Comparison of ENCODE assay signal across 10 mouse cellular contexts in the genomic region with DNA sequence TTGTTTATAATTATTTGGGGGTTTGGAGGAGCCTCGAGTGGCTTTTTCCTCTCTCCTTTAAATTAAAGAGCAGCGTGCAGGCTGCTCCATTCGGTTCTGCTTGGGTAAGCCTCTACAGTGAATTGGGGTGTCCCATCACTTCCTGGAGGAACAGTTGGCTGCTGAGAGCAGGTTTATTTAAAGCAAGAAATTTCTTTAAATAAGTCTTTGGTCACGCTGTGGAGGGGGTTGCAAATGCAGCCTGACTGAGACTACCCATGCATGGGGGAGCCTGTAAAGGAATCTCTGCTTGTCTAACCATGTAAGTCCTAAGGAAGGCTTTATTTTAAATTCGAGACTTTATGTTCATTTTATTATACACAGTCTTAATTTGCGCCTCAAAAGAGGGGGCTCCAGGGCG.
A peak's percentile ranks its signal among the peaks of the same experiment; 100 is the strongest.
DNase-seq lines count a peak whose midpoint lies in the region; ATAC-seq and TF ChIP-seq lines count a peak whose summit lies in the region.
"Had no signal": no experiment of that assay in that cellular context is flagged by ENCODE, and none has a peak within 500 bp of the region (broad histone marks: within the 10 kb centered on the region; RNA-seq: fewer than 3 reads in every experiment).

No protein-coding gene starts in this region.

- peak overlapping the region; percentile 72 for H3K27ac ChIP-seq in kidney, postnatal 0 days
- H3K27ac ChIP-seq in forebrain, embryonic 11.5 days (ENCODE audit: low read depth, low read length): no peak overlapping the region
- H3K27ac ChIP-seq in intestine, postnatal 0 days (ENCODE audit: low read depth, low read length): 0 out of 2 replicates have a peak overlapping the region, but pooled peaks have one; percentile 7
- no peak overlapping the region for H3K27ac ChIP-seq in neural tube, embryonic 14.5 days (ENCODE audit: low read depth, low read length)

- H3K9ac ChIP-seq in kidney, postnatal 0 days (ENCODE audit: low read depth, low read length): no peak overlapping the region
- no peak overlapping the region; the same call in 1 of the 2 replicates for H3K9ac ChIP-seq in forebrain, embryonic 11.5 days (ENCODE audit: low read length)
- H3K9ac ChIP-seq in intestine, postnatal 0 days (ENCODE audit: low read depth, low read length): no peak overlapping the region
- 0 out of 2 replicates have a peak overlapping the region, but pooled peaks have one; percentile 53 for H3K9ac ChIP-seq in neural tube, embryonic 14.5 days (replicated peaks; ENCODE audit: low read depth, low read length)

- ATAC-seq in kidney, postnatal 0 days (replicated peaks; ENCODE audit: low FRiP score, low read depth): peak; percentile 9; the same call in 1 of the 2 replicates
- peak; percentile 22; the same call in 1 of the 2 replicates for ATAC-seq in forebrain, embryonic 11.5 days (replicated peaks; ENCODE audit: low FRiP score)
- no peak for ATAC-seq in intestine, postnatal 0 days
- peak; percentile 61 for ATAC-seq in neural tube, embryonic 14.5 days (ENCODE audit: low read depth)

- no peaks in the 10 kb centered on the region for H3K27me3 ChIP-seq in kidney, postnatal 0 days (ENCODE audit: insufficient read depth, low read length)
- no peaks in the 10 kb centered on the region; the same call in 1 of the 2 replicates for H3K27me3 ChIP-seq in forebrain, embryonic 11.5 days (ENCODE audit: control insufficient read depth, insufficient read depth, low read length)
- H3K27me3 ChIP-seq in intestine, postnatal 0 days (replicated peaks; ENCODE audit: control insufficient read depth, insufficient read depth, low read length): no peaks in the 10 kb centered on the region
- H3K27me3 ChIP-seq in neural tube, embryonic 14.5 days (ENCODE audit: control insufficient read depth, insufficient read depth, low read length): no peaks in the 10 kb centered on the region

- H3K4me3 ChIP-seq in kidney, postnatal 0 days (replicated peaks; ENCODE audit: low read depth, low read length): no peak overlapping the region
- H3K4me3 ChIP-seq in forebrain, embryonic 11.5 days (ENCODE audit: low read depth, low read length): no peak overlapping the region
- no peak overlapping the region for H3K4me3 ChIP-seq in intestine, postnatal 0 days (ENCODE audit: low read depth, low read length)
- H3K4me3 ChIP-seq in neural tube, embryonic 14.5 days (ENCODE audit: low read depth, low read length): no peak overlapping the region
- H3K4me3 ChIP-seq: erythroblast, embryonic 14.5 days had no signal

- TF ChIP-seq CTCF in kidney, postnatal 0 days (IDR thresholded peaks at IDR 0.05; ENCODE audit: low read depth): no peak
- no peak for TF ChIP-seq CTCF in intestine, postnatal 0 days (IDR thresholded peaks at IDR 0.05; ENCODE audit: low read depth)

- H3K36me3 ChIP-seq in kidney, postnatal 0 days (ENCODE audit: insufficient read depth, low read length): no peaks in the 10 kb centered on the region
- H3K36me3 ChIP-seq in forebrain, embryonic 11.5 days (ENCODE audit: control insufficient read depth, insufficient read depth, low read length): no peaks in the 10 kb centered on the region
- no peaks in the 10 kb centered on the region for H3K36me3 ChIP-seq in intestine, postnatal 0 days (ENCODE audit: control insufficient read depth, insufficient read depth)
- H3K36me3 ChIP-seq in neural tube, embryonic 14.5 days (ENCODE audit: control insufficient read depth, insufficient read depth, low read length): no peaks in the 10 kb centered on the region
- H3K36me3 ChIP-seq: G1E had no signal

- H3K9me3 ChIP-seq in kidney, postnatal 0 days (replicated peaks; ENCODE audit: low read length): no peaks in the 10 kb centered on the region
- H3K9me3 ChIP-seq in forebrain, embryonic 11.5 days (ENCODE audit: control insufficient read depth, low read length): no peaks in the 10 kb centered on the region
- H3K9me3 ChIP-seq in intestine, postnatal 0 days (ENCODE audit: control insufficient read depth): no peaks in the 10 kb centered on the region
- H3K9me3 ChIP-seq in neural tube, embryonic 14.5 days (ENCODE audit: control insufficient read depth, low read length): no peaks in the 10 kb centered on the region
- H3K9me3 ChIP-seq: G1E had no signal

- DNase-seq in kidney, postnatal 0 days (ENCODE audit: low spot score): peak; percentile 51
- DNase-seq in kidney, adult 9 months: no peak
- DNase-seq in forebrain, embryonic 11.5 days (ENCODE audit: low spot score): no peak
- DNase-seq in adrenal gland, adult 8-10 months: no peak
- no peak for DNase-seq in thymus, postnatal 0 days (ENCODE audit: low spot score)
- DNase-seq in cerebellum, adult 9-10 months: no peak

- peak overlapping the region; percentile 58; the same call in 1 of the 2 replicates for H3K4me2 ChIP-seq in kidney, postnatal 0 days (ENCODE audit: low read length)
- H3K4me2 ChIP-seq in forebrain, embryonic 11.5 days (ENCODE audit: low read depth, low read length, severe bottlenecking): peak overlapping the region; percentile 50; the same call in 1 of the 2 replicates
- H3K4me2 ChIP-seq in intestine, postnatal 0 days (replicated peaks; ENCODE audit: low read depth): peak overlapping the region; percentile 60
- H3K4me2 ChIP-seq in neural tube, embryonic 14.5 days (ENCODE audit: low read depth, low read length): peak overlapping the region; percentile 68

- 10% methylated on average over 7 of the region's 7 CpGs for WGBS in kidney, postnatal 0 days
- 12% methylated on average over 7 of the region's 7 CpGs for WGBS in forebrain, embryonic 11.5 days
- WGBS in intestine, postnatal 0 days: 47% methylated on average over 7 of the region's 7 CpGs
- 4% methylated on average over 7 of the region's 7 CpGs for WGBS in neural tube, embryonic 14.5 days

- peaks cover 29% of the 10 kb centered on the region for H3K4me1 ChIP-seq in kidney, postnatal 0 days (replicated peaks; ENCODE audit: insufficient read depth, low read length)
- peaks cover 8% of the 10 kb centered on the region for H3K4me1 ChIP-seq in forebrain, embryonic 11.5 days (replicated peaks; ENCODE audit: control insufficient read depth, insufficient read depth, low read length)
- peaks cover 6% of the 10 kb centered on the region; the same call in 1 of the 2 replicates for H3K4me1 ChIP-seq in intestine, postnatal 0 days (replicated peaks; ENCODE audit: control insufficient read depth, insufficient read depth, low read length)
- H3K4me1 ChIP-seq in neural tube, embryonic 14.5 days (ENCODE audit: control insufficient read depth, insufficient read depth, low read length): peaks cover 27% of the 10 kb centered on the region

Comparison
In these comparisons a context has a peak if more than half of its experiments do, and no peak if none do; other contexts are left out.
1. H3K27ac ChIP-seq: peak in kidney, postnatal 0 days (single experiment) and intestine, postnatal 0 days (single experiment); none in forebrain, embryonic 11.5 days (single experiment) and neural tube, embryonic 14.5 days (single experiment).
2. Peak in every context shown above with its lines, with median percentiles within 50 percentile points of each other: H3K4me2 ChIP-seq.